Mouse (Mus musculus) lung, embryonic 16.5 days (tissue): ENCODE data around the gene Car9. TPM values are rescaled to one million over a fixed set of nuclear protein-coding genes. Genes with fewer than 3 reads are reported as not detected.
A peak's percentile ranks its signal among the peaks of the same experiment; 100 is the strongest.

Source experiments
- ATAC-seq: fragments of 200-750 bp; cut with Nextera tagmentation; 2 replicates; pipeline ENCODE4 v1.8.0; 2017; ENCODE audit warnings: low read depth, mild to moderate bottlenecking, moderate library complexity
- H3K27ac ChIP-seq: fragments of 300-500 bp; sonication (generic); 2 replicates; pipeline ENCODE4 v1.5.1; 2014; ENCODE audit warnings: mild to moderate bottlenecking, control low read depth, low read length
- H3K27me3 ChIP-seq: fragments of 300-500 bp; sonication (generic); 2 replicates; pipeline ENCODE4 v1.6.1; 2014; ENCODE audit warnings: low read depth, low read length, mixed read lengths; ENCODE audit not compliant: control insufficient read depth, insufficient read depth
- H3K36me3 ChIP-seq: fragments of 300-500 bp; sonication (generic); 2 replicates; pipeline ENCODE4 v1.6.1; 2014; ENCODE audit warnings: low read length; ENCODE audit not compliant: control insufficient read depth, insufficient read depth
- H3K4me1 ChIP-seq: fragments of 300-500 bp; sonication (generic); replicated peaks from 2 replicates; pipeline ENCODE4 v1.6.1; 2014; ENCODE audit warnings: low read length, mixed read lengths; ENCODE audit not compliant: control insufficient read depth, insufficient read depth
- H3K4me2 ChIP-seq: fragments of 300-500 bp; sonication (generic); 2 replicates; pipeline ENCODE4 v1.6.1; 2014; ENCODE audit warnings: low read depth, low read length, control low read depth
- H3K4me3 ChIP-seq: fragments of 300-500 bp; sonication (generic); 2 replicates; pipeline ENCODE4 v1.5.1; 2014; ENCODE audit warnings: mild to moderate bottlenecking, low read length, control low read depth
- H3K9ac ChIP-seq: fragments of 300-500 bp; sonication (generic); 2 replicates; pipeline ENCODE4 v1.6.1; 2014; ENCODE audit warnings: low read length, control low read depth
- H3K9me3 ChIP-seq: fragments of 300-500 bp; sonication (generic); 2 replicates; pipeline ENCODE4 v1.6.1; 2016; ENCODE audit warnings: low read length; ENCODE audit not compliant: control insufficient read depth
- WGBS: fragments of 180-500 bp; shearing (Covaris S2); extraction: QIAGEN DNeasy Blood & Tissue Kit; methylation state at CpG from one replicate; pipeline ENCODE4 v1.1.7; 2014; 5-methylcytosine and 5-hydroxymethylcytosine counted together
- polyA plus RNA-seq: library from polyadenylated mRNA; unstranded; fragments of >200 nt; fragmentation: Nextera tagmentation; extraction: Ambion mirVana; gene quantifications from 2 replicates; pipeline ENCODE4 v1.2.1, GENCODE M21; 2015

Gene Car9
- polyA plus RNA-seq, 1 experiment from 2014 or later: 6.4 TPM

- peak; percentile 91 for ATAC-seq
- Histone ChIP-seq H3K27me3 (no peaks in the 10 kb centered on the region), H3K9me3 (no peaks in the 10 kb centered on the region), H3K36me3 (0 out of 2 replicates have a peak, but pooled peaks cover 6% of the 10 kb centered on the region), H3K4me3 (peak within 1 kb of the TSS; percentile 68), H3K27ac (peak within 1 kb of the TSS; percentile 42), H3K9ac (peak within 1 kb of the TSS; percentile 79), H3K4me1 (peaks cover 23% of the 10 kb centered on the region), H3K4me2 (peak within 1 kb of the TSS; percentile 80)
- WGBS: 6% methylated on average over 50 of the region's 50 CpGs
These were observed 7.1 kb upstream of the Car9 start, which contains the start of gene Arhgef39 for GRCm38 (mm10) chr4:43499407-43500333. Arhgef39 (minus strand) TSS chr4:43499695.

GRCm38 (mm10) chr4:43503041-43503440, 3.7 kb upstream of the Car9 start:
- Histone ChIP-seq H3K27me3 (no peaks in the 10 kb centered on the region), H3K4me2 (no peak overlapping the region), H3K9ac (no peak overlapping the region), H3K4me1 (peaks cover 21% of the 10 kb centered on the region), H3K4me3 (no peak overlapping the region), H3K9me3 (no peaks in the 10 kb centered on the region), H3K36me3 (no peaks in the 10 kb centered on the region), H3K27ac (no peak overlapping the region)
- no peak for ATAC-seq
- 72% methylated on average over 2 of the region's 2 CpGs for WGBS

- H3K9ac ChIP-seq: no peak overlapping the region
- H3K27me3 ChIP-seq: no peaks in the 10 kb centered on the region
- ATAC-seq: no peak
- 76% methylated on average over 6 of the region's 6 CpGs for WGBS
- H3K36me3 ChIP-seq: no peaks in the 10 kb centered on the region
- H3K4me1 ChIP-seq: peaks cover 19% of the 10 kb centered on the region
- no peaks in the 10 kb centered on the region for H3K9me3 ChIP-seq
- H3K4me3 ChIP-seq: no peak overlapping the region
- no peak overlapping the region for H3K4me2 ChIP-seq
- no peak overlapping the region for H3K27ac ChIP-seq
These were observed 3.3 kb upstream of the Car9 start for GRCm38 (mm10) chr4:43503506-43503905.

DNA sequence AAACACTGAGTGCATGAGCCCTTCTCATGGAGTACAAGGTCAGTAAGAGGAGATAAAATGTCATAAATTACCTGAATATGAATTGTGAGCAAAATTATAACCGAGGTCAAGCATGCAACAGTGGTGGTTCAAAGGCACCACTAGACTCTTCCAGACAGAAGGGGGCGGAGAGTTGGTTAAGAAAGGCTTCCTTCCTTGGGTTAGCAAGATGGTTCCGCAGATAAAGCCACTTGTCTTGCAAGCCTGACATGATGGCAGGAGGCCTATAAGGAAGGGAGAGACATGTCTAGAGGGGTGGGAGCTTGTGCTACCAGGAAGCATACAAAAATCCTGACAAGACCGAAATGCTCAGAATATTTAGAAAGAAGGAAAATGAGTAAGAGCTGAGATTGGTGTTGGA, 2.5 kb upstream of the Car9 start:
- H3K9me3 ChIP-seq: no peaks in the 10 kb centered on the region
- H3K4me2 ChIP-seq: no peak overlapping the region
- no peak overlapping the region for H3K4me3 ChIP-seq
- no peaks in the 10 kb centered on the region for H3K36me3 ChIP-seq
- ATAC-seq: no peak
- H3K27ac ChIP-seq: no peak overlapping the region
- 70% methylated on average over 4 of the region's 4 CpGs for WGBS
- no peak overlapping the region for H3K9ac ChIP-seq
- H3K27me3 ChIP-seq: no peaks in the 10 kb centered on the region
- peaks cover 17% of the 10 kb centered on the region for H3K4me1 ChIP-seq

- Histone ChIP-seq H3K4me3 (no peak overlapping the region), H3K36me3 (no peaks in the 10 kb centered on the region), H3K27ac (no peak overlapping the region), H3K27me3 (no peaks in the 10 kb centered on the region), H3K9ac (no peak overlapping the region), H3K4me2 (no peak overlapping the region), H3K4me1 (peaks cover 13% of the 10 kb centered on the region), H3K9me3 (no peaks in the 10 kb centered on the region)
- 64% methylated on average over 8 of the region's 8 CpGs for WGBS
- no peak for ATAC-seq
These were observed 692 bp upstream of the Car9 start for GRCm38 (mm10) chr4:43506074-43506473.

DNA sequence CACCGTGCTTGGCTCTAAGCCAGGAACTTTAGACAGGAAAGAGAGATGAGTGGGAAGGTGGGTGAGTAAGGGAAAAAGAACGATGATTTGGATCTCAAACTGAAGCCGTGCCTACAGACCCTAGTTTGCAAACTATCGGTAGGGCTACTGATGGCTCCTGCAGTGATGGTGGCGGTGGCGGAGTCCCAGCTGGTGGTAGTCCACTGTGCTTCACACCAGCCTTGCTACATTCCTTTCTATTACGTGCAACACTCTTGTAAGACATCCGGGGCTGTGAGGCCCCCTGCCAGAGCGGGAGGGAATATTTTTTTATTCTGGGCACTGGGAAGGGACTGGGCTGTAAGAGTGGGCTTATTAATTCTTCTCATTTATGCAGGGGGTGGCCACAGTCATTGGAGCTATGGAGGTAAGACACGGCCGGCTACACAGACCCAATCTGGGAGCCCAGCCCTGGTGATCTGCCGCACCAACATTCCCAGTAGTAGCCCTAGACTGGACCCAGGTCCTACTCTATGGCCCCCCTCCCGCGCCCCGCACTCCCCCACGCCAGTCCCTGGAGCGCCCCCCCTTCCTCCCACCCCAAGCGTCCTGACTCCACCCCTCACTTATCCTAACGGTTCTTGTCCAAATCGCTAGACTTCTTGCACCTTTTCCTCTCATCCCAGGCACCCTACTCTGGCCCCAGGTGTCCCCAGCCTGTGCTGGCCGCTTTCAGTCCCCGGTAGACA, 1.3 kb downstream of the Car9 start:
- H3K9ac ChIP-seq: peak overlapping the region; percentile 73
- peak overlapping the region; percentile 56 for H3K4me3 ChIP-seq
- H3K27me3 ChIP-seq: no peaks in the 10 kb centered on the region
- H3K27ac ChIP-seq: peak overlapping the region; percentile 33; the same call in 1 of the 2 replicates
- peak overlapping the region; percentile 85 for H3K4me2 ChIP-seq
- no peaks in the 10 kb centered on the region for H3K36me3 ChIP-seq
- H3K4me1 ChIP-seq: peaks cover 10% of the 10 kb centered on the region
- ATAC-seq: peak; percentile 77
- WGBS: 3% methylated on average over 22 of the region's 22 CpGs
- no peaks in the 10 kb centered on the region for H3K9me3 ChIP-seq

DNA sequence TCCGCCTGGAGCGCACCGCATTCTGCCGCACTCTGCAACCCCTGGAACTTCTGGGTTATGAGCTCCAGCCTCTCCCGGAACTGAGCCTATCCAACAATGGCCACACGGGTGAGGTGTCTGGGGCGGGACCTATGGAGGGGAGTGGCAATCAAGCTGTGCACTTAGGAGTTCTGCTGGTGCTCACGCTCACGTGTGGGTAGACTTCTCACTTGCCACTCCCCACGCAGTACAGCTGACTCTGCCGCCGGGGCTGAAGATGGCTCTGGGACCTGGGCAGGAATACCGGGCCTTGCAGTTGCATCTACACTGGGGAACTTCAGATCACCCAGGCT, 1.9 kb downstream of the Car9 start:
- peak overlapping the region; percentile 85 for H3K4me2 ChIP-seq
- peak overlapping the region; percentile 33; the same call in 1 of the 2 replicates for H3K27ac ChIP-seq
- no peaks in the 10 kb centered on the region for H3K9me3 ChIP-seq
- peak overlapping the region; percentile 56 for H3K4me3 ChIP-seq
- ATAC-seq: peak; percentile 88
- no peaks in the 10 kb centered on the region for H3K36me3 ChIP-seq
- H3K27me3 ChIP-seq: no peaks in the 10 kb centered on the region
- 1% methylated on average over 13 of the region's 13 CpGs for WGBS
- peaks cover 10% of the 10 kb centered on the region for H3K4me1 ChIP-seq
- H3K9ac ChIP-seq: peak overlapping the region; percentile 73

GRCm38 (mm10) chr4:43509109-43509508, 2.3 kb downstream of the Car9 start:
- Histone ChIP-seq H3K4me2 (peak overlapping the region; percentile 85), H3K27ac (no peak overlapping the region), H3K4me3 (peak overlapping the region; percentile 56), H3K9ac (peak overlapping the region; percentile 73), H3K27me3 (no peaks in the 10 kb centered on the region), H3K36me3 (no peaks in the 10 kb centered on the region), H3K4me1 (peaks cover 10% of the 10 kb centered on the region), H3K9me3 (no peaks in the 10 kb centered on the region)
- 39% methylated on average over 9 of the region's 9 CpGs for WGBS
- no peak for ATAC-seq
